Mouse (Mus musculus) ES-Bruce4 (cell line): Measurements from ENCODE around the gene Atpaf2.

Experiments
- CTCF ChIP-seq: IDR thresholded peaks from one replicate; pipeline ENCODE4 v1.8.1; 2011; ENCODE audit warnings: low read depth, low read length
- EP300 ChIP-seq: IDR thresholded peaks from 2 replicates; pipeline ENCODE4 v1.6.1; 2011; ENCODE audit warnings: low read depth, low read length; ENCODE audit not compliant: insufficient read depth
- POLR2A ChIP-seq: IDR thresholded peaks from one replicate; pipeline ENCODE4 v1.8.1; 2011; ENCODE audit warnings: low read length; ENCODE audit not compliant: insufficient read depth

DNA sequence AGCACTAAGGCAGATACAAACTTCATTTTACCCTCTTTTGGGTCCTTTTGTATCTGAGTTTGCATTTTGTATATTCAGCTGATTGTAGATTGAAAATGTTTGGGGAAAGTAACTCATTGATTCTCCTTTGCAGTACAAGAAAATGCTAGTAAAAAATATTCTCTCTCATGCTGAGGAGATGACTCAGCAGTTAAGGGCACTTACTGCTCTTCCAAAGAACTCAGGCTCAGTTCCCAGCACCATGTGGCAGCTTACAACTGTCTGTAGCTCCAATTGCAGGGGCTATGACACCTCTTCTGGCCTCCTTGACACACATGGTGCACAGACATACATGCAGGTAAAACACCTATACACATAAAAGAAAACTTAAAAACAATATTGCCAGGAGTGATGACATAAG lies 15.2 kb upstream of the Atpaf2 start:
- TF ChIP-seq CTCF (no peak), POLR2A (no peak), EP300 (no peak)
